Mouse (Mus musculus) left cerebral cortex, postnatal 36 days (tissue): ENCODE data around the gene Dhx36. TPM values are rescaled to one million over a fixed set of nuclear protein-coding genes. Genes with fewer than 3 reads are reported as not detected.

Experiments
- DNase-seq, 2 experiments: peaks; one replicate each; pipeline ENCODE4 v3.0.0; 2021 to 2022; ENCODE audit warnings: low spot score in 2 of 2, mixed read lengths in 1 of 2
- intact Hi-C: fragments of 180-260 bp; cut with DNase I; formaldehyde crosslinking; loops from one replicate; pipeline ENCODE4 v1.15.1; 2025
- total RNA-seq, 2 experiments: library from RNA; stranded (reverse); gene quantifications; 2 replicates each; pipeline ENCODE4 v1.2.3; 2021

Gene Dhx36
- total RNA-seq, 2 experiments from 2014 or later = 50.3 to 55.6 TPM

DNA sequence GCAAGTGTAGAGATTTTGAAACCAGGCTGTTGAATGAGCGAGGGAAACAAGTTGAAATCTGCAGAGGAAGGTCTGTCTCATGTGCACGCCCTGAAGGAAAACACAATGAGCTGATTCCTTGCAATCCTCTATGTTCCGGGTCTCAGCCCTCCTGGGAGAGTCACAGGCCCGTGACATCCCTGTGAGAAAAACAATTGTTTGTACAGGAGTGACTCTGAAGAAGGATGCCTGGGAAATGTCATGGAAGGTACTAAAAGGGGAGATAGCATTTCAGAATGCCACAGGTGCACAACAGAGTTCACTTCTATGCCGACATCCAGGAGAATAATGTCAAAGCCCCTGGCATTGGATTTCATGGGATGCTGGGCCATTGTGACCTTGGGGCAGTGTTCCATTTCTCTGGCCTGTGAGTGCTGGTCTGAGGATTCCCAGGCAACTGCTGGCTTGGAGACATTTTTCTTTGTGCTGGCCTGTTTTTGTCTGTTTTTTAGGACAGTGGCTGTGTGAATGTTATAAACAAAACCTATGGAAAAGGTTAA is 66.3 kb downstream of the Dhx36 start:
- no peak for DNase-seq
- intact Hi-C loops = no loop called here

DNA sequence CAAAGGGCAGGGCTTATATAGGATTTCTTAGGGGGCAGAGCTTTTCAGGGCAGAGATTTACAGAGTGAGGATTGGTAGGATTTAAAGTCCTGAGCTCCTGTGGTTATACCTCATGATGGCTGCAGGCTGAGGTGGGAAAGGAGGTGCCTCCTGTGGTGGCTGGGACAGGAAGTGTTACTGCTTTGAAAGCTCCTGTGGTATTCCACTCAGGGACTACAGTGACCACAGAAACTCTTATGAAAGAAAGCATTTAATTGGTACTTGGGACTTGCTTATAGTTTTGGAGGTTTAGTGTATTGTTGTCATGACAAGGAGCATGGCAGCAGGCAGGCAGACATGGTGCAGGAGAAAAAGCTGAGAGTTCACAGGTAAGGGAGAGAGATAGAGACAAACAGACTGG is 70.9 kb downstream of the Dhx36 start:
- intact Hi-C loops = no loop called here
- DNase-seq = no peak

DNA sequence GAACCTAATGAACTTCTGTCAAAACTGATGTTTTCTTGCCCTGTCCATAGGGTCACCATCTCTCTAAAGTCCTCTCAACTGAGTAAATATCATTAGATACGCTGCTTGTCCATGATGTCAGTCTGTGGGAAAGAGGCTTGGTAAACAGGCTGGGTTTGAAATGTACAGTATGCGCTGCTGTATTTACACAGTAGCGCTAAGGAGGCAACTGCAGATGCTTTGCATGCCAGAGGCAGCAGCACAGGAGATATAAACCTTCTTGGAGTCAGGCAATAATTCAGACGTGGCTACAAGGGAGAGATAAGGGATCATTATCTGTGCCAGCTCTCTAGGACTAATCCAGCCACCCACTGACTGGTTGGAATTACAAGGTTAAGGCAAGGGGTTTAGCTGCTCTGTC is 73.1 kb downstream of the Dhx36 start:
- intact Hi-C loops = no loop called here
- DNase-seq = no peak

DNA sequence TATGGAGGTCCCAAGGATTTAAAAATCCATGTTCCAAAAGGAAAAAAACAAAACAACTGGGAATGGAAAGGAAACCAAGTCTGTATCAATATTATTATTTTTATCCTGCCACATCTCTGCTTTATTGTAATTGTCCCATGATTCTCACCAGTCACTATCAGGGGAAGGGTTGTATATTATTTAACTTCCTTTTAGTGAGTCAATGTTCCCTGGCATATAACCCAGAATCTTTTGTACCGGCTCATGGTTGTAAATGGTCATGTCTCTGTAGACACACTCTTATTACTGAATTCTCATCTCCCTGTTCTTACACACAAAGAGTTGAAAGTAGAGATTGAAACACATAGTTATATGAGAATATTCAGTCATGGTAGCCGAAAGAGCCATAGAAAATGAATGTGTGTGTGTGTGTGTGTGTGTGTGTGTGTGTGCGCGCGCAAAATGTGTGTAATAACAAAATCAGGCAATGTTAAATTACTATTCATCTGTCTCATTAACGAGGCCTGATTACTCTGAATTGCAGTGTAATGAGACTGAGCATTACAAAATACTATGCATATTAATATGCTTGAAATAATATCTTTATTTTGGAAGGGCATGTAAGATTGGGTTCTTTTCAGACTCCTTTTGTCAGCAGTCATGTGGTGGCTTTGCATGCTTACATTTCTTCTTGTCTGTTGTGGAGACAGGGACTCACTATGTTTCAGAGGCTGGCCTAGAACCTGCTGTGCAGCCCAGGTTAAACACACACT is 88.2 kb downstream of the Dhx36 start:
- DNase-seq = no peak
- intact Hi-C loops = no loop called here

Other genes with a start within 250 kb of the Dhx36 start
- 10 to 100 TPM; 21.1 to 21.5 TPM for gene Arhgef26, start 168.7 kb downstream of the Dhx36 start, total RNA-seq
- gene Gpr149, start 98.1 kb upstream of the Dhx36 start, total RNA-seq = 1 to 10 TPM in 1 of 2 experiments, under 1 TPM in 1; 0.62 to 3.4 TPM